Mouse (Mus musculus) MN1 (cell line): ENCODE measurements at regions not wholly inside any gene's neighbourhood (a gene's known extent, or its start where the extent isn't known, plus 50 kb on each side); places are given as distances from the start of the nearest gene placed in this dataset.

Source experiments
- DNase-seq: peaks from one replicate; pipeline ENCODE4 v3.0.0-alpha.2; 2016; ENCODE audit warnings: low spot score

GRCm38 (mm10) chr8:51906516-51906915 lies 1605.0 kb upstream of the Aga start:
- peak; percentile 80 for DNase-seq

- peak; percentile 74 for DNase-seq
Observed at GRCm38 (mm10) chr8:51910351-51910750, 1601.2 kb upstream of the Aga start.

GRCm38 (mm10) chr8:51944876-51945275 lies 1566.7 kb upstream of the Aga start:
- no peak for DNase-seq

GRCm38 (mm10) chr8:51962516-51962915 lies 1549.0 kb upstream of the Aga start:
- DNase-seq, result no peak

- no peak for DNase-seq
Observed at GRCm38 (mm10) chr8:52001696-52002095, 1509.8 kb upstream of the Aga start.
